Mouse (Mus musculus) cerebellum, adult 18-20 months (tissue): ENCODE results near the gene Hat1.

Source experiments
- DNase-seq, 2 experiments: peaks; one replicate each; pipeline ENCODE4 v3.0.0; 2021

Gene Hat1

GRCm38 (mm10) chr2:71377426-71377825 is 11.3 kb upstream of the Hat1 start:
- DNase-seq: no peak

GRCm38 (mm10) chr2:71381962-71382361 is 6.8 kb upstream of the Hat1 start:
- DNase-seq: no peak

- no peak for DNase-seq
Measured at GRCm38 (mm10) chr2:71383890-71384289, 4.9 kb upstream of the Hat1 start.

- DNase-seq: no peak
Measured at GRCm38 (mm10) chr2:71387766-71388165, 992 bp upstream of the Hat1 start.

- no peak for DNase-seq
Measured at GRCm38 (mm10) chr2:71389864-71390263, 1.1 kb downstream of the Hat1 start.

- no peak for DNase-seq
Measured at GRCm38 (mm10) chr2:71405613-71406012, 16.9 kb downstream of the Hat1 start.

- DNase-seq: no peak
Measured at GRCm38 (mm10) chr2:71418760-71419280, 30.1 kb downstream of the Hat1 start.

GRCm38 (mm10) chr2:71419408-71419807 is 30.6 kb downstream of the Hat1 start:
- no peak for DNase-seq

GRCm38 (mm10) chr2:71420895-71421425 is 32.2 kb downstream of the Hat1 start:
- no peak for DNase-seq

GRCm38 (mm10) chr2:71424545-71424944 is 35.8 kb downstream of the Hat1 start:
- DNase-seq: no peak

GRCm38 (mm10) chr2:71435440-71435839 is 46.7 kb downstream of the Hat1 start:
- no peak for DNase-seq

GRCm38 (mm10) chr2:71443376-71443775 is 54.6 kb downstream of the Hat1 start:
- DNase-seq: no peak

- DNase-seq: no peak
Measured at GRCm38 (mm10) chr2:71445536-71446196, 56.9 kb downstream of the Hat1 start.

GRCm38 (mm10) chr2:71449604-71450003 is 60.8 kb downstream of the Hat1 start:
- DNase-seq: no peak

- DNase-seq: no peak
Measured at GRCm38 (mm10) chr2:71451761-71452160, 63.0 kb downstream of the Hat1 start.

- DNase-seq: peak; percentile 97 to 98
Measured at GRCm38 (mm10) chr2:71453161-71453916, 64.6 kb downstream of the Hat1 start, which contains the start of gene Metap1d. Gene Metap1d (plus strand): TSS chr2:71453276.

- DNase-seq: no peak
Measured at GRCm38 (mm10) chr2:71453917-71454260, 65.1 kb downstream of the Hat1 start.

- DNase-seq: no peak
Measured at GRCm38 (mm10) chr2:71458624-71459023, 69.9 kb downstream of the Hat1 start.

- DNase-seq: no peak
Measured at GRCm38 (mm10) chr2:71459659-71460058, 70.9 kb downstream of the Hat1 start.

GRCm38 (mm10) chr2:71461139-71461538 is 72.4 kb downstream of the Hat1 start:
- DNase-seq: no peak

GRCm38 (mm10) chr2:71461589-71461988 is 72.8 kb downstream of the Hat1 start:
- DNase-seq: no peak

GRCm38 (mm10) chr2:71462066-71462465 is 73.3 kb downstream of the Hat1 start:
- no peak for DNase-seq

- DNase-seq: no peak
Measured at GRCm38 (mm10) chr2:71462553-71462952, 73.8 kb downstream of the Hat1 start.

GRCm38 (mm10) chr2:71466103-71466502 is 77.3 kb downstream of the Hat1 start:
- DNase-seq: peak in 1 of 2 experiments; percentile 9
